Mouse (Mus musculus): ENCODE measurements around the gene Map4k3.

- TF ChIP-seq POLR2A (IDR thresholded peaks at IDR 0.05; ENCODE audit: extremely low read depth, insufficient read depth, low read length): no peak
- no peak for TF ChIP-seq CTCF (IDR thresholded peaks at IDR 0.05; ENCODE audit: extremely low read depth, insufficient read depth, low read length)
These were observed 169.7 kb downstream of the Map4k3 start for GRCm38 (mm10) chr17:80558583-80558982.

All from cortical plate, adult 2 months (tissue).